Mouse (Mus musculus) lung, postnatal 0 days (tissue): Measurements from ENCODE around the gene Drc1.

Source experiments
- CTCF ChIP-seq: IDR thresholded peaks from 2 replicates; pipeline ENCODE4 v1.5.1; 2016; ENCODE audit warnings: antibody characterized with exemption, mild to moderate bottlenecking
- EP300 ChIP-seq: IDR thresholded peaks from 2 replicates; pipeline ENCODE4 v1.6.1; 2016; ENCODE audit warnings: antibody characterized with exemption, mild to moderate bottlenecking, control low read depth

DNA sequence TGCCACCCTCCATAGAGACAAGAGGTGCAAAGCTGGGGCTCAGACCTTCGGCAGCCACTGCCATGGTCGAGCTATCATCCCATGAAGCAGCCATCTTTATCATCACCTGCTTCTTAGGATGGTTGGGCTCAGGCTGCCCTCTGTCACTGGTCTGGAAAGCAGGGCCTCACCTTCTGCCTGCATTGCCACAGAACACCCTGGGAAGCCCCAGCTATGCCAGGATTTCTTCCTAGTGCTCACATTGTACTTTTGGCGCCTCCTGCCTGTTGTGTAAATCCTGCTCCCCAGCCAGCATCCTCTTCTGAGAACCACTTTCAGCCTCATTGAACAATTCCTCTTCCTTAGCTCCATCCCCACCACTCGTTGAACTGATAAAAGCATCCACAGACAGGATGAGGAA is 134.7 kb downstream of the Drc1 start:
- TF ChIP-seq CTCF (0 out of 2 replicates have a peak, but pooled peaks have one; percentile 2), EP300 (no peak)
